Mouse (Mus musculus) MEL (cell line): ENCODE results near the gene Ecm2.

ENCODE experiments used
- CTCF ChIP-seq, 3 experiments: IDR thresholded peaks in 2 of 3; conservative IDR thresholded peaks in 1 of 3; 2 replicates each; pipeline ENCODE4 v1.5.1; 2011 to 2012; ENCODE audit warnings: low read length in 3 of 3, low read depth in 2 of 3, mild to moderate bottlenecking in 2 of 3, improper control_type of control experiment in 1 of 3, inconsistent platforms in 1 of 3, mixed read lengths in 1 of 3, moderate library complexity in 1 of 3; ENCODE audit not compliant: control insufficient read depth in 1 of 3, insufficient read depth in 1 of 3, poor library complexity in 1 of 3, severe bottlenecking in 1 of 3
- ELF1 ChIP-seq: IDR thresholded peaks from 2 replicates; pipeline ENCODE4 v1.6.1; 2014; ENCODE audit warnings: low read depth, mild to moderate bottlenecking, inconsistent platforms, low read length, improper control_type of control experiment, moderate library complexity
- EP300 ChIP-seq, 2 experiments: IDR thresholded peaks; 2 replicates each; pipeline ENCODE4 v1.6.1; 2011; ENCODE audit warnings: improper control_type of control experiment in 2 of 2, low read length in 2 of 2, low read depth in 1 of 2, mild to moderate bottlenecking in 1 of 2
- GABPA ChIP-seq: IDR thresholded peaks from 2 replicates; pipeline ENCODE4 v1.6.1; 2012; ENCODE audit warnings: low read depth, mild to moderate bottlenecking, inconsistent platforms, low read length, improper control_type of control experiment, moderate library complexity
- MYB ChIP-seq: IDR thresholded peaks from 2 replicates; pipeline ENCODE4 v1.6.1; 2011; ENCODE audit warnings: mild to moderate bottlenecking, low read depth, low read length, improper control_type of control experiment
- NELFE ChIP-seq: IDR thresholded peaks from 2 replicates; pipeline ENCODE4 v1.6.1; 2011; ENCODE audit warnings: low read depth, low read length, improper control_type of control experiment
- POLR2A ChIP-seq, 2 experiments: IDR thresholded peaks; 2 replicates each; pipeline ENCODE4 v1.6.1; 2011 to 2012; ENCODE audit warnings: low read length in 2 of 2, mild to moderate bottlenecking in 2 of 2, control low read depth in 1 of 2, improper control_type of control experiment in 1 of 2, low read depth in 1 of 2, moderate library complexity in 1 of 2; ENCODE audit not compliant: control insufficient read depth in 1 of 2, insufficient read depth in 1 of 2, poor library complexity in 1 of 2
- USF1 ChIP-seq: IDR thresholded peaks from 2 replicates; pipeline ENCODE4 v1.6.1; 2014; ENCODE audit warnings: low read depth, mild to moderate bottlenecking, inconsistent platforms, low read length, improper control_type of control experiment, moderate library complexity

DNA sequence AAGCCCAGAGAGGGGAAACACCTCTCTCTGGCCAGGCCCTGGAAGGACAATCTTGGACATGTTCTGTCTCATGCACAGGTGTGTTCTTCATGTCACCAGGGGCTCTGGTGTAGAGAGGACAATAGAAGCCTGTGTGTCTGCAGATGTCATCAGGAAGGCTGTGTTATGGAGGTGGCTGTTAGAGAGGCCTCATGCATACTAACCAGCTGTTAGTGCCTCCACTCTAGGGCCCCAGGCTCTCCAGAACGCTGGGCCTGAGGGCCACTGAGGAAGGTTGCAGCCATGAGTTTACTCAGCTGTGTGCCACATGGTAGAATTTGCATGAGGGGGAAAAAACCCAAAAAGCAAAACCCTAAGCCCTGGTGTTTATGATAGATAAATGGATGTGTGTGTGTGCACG is 37.0 kb upstream of the Ecm2 start:
- TF ChIP-seq NELFE: no peak
- TF ChIP-seq USF1: no peak
- no peak for TF ChIP-seq CTCF (IDR thresholded peaks at IDR 0.05 in 2 of 3, conservative IDR thresholded peaks at IDR 0.05 in 1 of 3; ENCODE audit: control insufficient read depth in 1 of 3, insufficient read depth in 1 of 3, low read depth in 2 of 3, low read length in 3 of 3, poor library complexity in 1 of 3, severe bottlenecking in 1 of 3)
- no peak for TF ChIP-seq GABPA
- TF ChIP-seq EP300 (IDR thresholded peaks at IDR 0.05; ENCODE audit: low read depth in 1 of 2, low read length in 2 of 2): no peak
- no peak for TF ChIP-seq MYB
- no peak for TF ChIP-seq POLR2A (IDR thresholded peaks at IDR 0.05; ENCODE audit: control insufficient read depth in 1 of 2, insufficient read depth in 1 of 2, low read depth in 1 of 2, low read length in 2 of 2, poor library complexity in 1 of 2)
- no peak for TF ChIP-seq ELF1
